Mouse (Mus musculus): Measurements from ENCODE around the gene Gm28539. TPM values are rescaled to one million over a fixed set of nuclear protein-coding genes. Genes with fewer than 3 reads are reported as not detected.

Gene Gm28539
- total RNA-seq (2012; rRNA removed) (1.3 and 2.9 TPM in 2 replicates), polyA plus RNA-seq (2012; ENCODE audit: insufficient read depth in 1 of 2, insufficient read length in 2 of 2, low read depth in 1 of 2, low replicate concordance in 2 of 2, missing spikeins in 1 of 2) (10 to 100 TPM in 1 of 2 experiments, not detected in 1; 13.9 TPM)

DNA sequence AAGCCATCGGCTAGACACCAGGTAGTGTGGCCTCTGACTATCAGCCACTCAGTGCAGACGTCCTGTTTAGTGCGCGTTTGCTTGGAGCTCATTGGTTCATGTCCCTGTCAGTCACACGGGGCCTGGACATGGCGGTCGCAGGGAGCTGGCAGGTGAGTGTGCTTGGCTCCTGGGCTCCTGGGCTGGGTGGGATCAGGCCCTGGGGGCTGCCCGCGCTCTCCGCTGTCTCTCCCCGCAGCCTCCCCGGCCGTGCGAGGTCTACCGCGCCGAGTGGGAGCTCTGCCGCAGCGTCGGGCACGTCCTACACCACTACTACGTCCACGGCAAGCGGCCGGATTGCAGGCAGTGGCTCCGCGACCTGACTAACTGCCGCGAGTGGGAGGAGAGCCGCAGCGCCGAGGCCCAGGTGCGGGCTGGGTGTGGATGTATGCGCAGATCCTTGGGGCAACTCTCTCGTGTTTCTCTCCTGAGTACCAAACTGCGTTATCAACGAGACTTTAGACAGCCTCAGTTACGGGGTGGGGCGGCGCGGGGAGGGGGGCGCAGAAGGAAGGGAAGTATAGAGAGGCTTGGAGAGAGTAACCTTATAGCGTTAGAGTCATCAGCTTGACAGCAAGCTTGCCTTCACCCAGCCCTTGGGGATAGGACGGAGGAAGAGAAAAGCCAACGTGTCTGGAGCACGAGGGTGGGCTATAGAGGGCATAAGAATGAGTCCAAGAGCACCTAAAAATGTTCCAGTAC lies at the start of gene Gm28539, which contains the start of gene 2510002D24Rik:
Gene Gm28539 (plus strand): TSS at position 117 of the 741 bp plus-strand sequence.
Gene 2510002D24Rik (plus strand): TSS at position 111 of the 741 bp plus-strand sequence.
- Histone ChIP-seq H3K4me3 (ENCODE audit: control insufficient read depth in 1 of 2, insufficient read depth in 1 of 2, low read depth in 2 of 2, low read length in 2 of 2) (peak within 1 kb of the TSS; percentile 90 to 92), H3K36me3 (ENCODE audit: control insufficient read depth in 1 of 2, insufficient read depth in 2 of 2, low read length in 2 of 2) (peaks cover 7 to 9% of the 10 kb centered on the region in 2 experiments), H3K79me2 (ENCODE audit: control insufficient read depth, insufficient read depth, low read length, poor library complexity) (peaks cover 6% of the 10 kb centered on the region), H3K27ac (ENCODE audit: control insufficient read depth, low read depth, low read length) (peak within 1 kb of the TSS; percentile 53), H3K9ac (ENCODE audit: control insufficient read depth, low read depth, low read length, poor library complexity, severe bottlenecking) (peak within 1 kb of the TSS; percentile 86), H3K4me1 (ENCODE audit: control insufficient read depth in 1 of 2, insufficient read depth in 2 of 2, low read length in 2 of 2) (peaks cover 4% of the 10 kb centered on the region in 2 experiments; a peak in 2 of 4 replicates), H3K9me3 (replicated peaks; ENCODE audit: insufficient read depth, low read length) (no peaks in the 10 kb centered on the region), H3K27me3 (ENCODE audit: control insufficient read depth in 1 of 2, insufficient read depth in 2 of 2, low read length in 2 of 2) (no peaks in the 10 kb centered on the region)
- peak; percentile 96 for DNase-seq (ENCODE audit: low read depth, low spot score)
- TF ChIP-seq TCF12 (IDR thresholded peaks at IDR 0.05; ENCODE audit: low read depth, low read length) (0 out of 2 replicates have a peak, but pooled peaks have one; percentile 20), MAX (IDR thresholded peaks at IDR 0.05; ENCODE audit: low read length) (0 out of 2 replicates have a peak, but pooled peaks have one; percentile 23), CHD2 (IDR thresholded peaks at IDR 0.05; ENCODE audit: low read length) (peak; percentile 26), ZMIZ1 (IDR thresholded peaks at IDR 0.05; ENCODE audit: low read depth, low read length) (0 out of 2 replicates have a peak, but pooled peaks have one; percentile 51), HCFC1 (IDR thresholded peaks at IDR 0.05; ENCODE audit: low read depth, low read length) (peak; percentile 75), POLR2A (IDR thresholded peaks at IDR 0.05; ENCODE audit: control insufficient read depth in 1 of 2, insufficient read depth in 1 of 2, low read depth in 1 of 2, low read length in 2 of 2, poor library complexity in 1 of 2) (peak; percentile 81 to 90), POLR2AphosphoS2 (IDR thresholded peaks at IDR 0.05; ENCODE audit: low read length) (peak; percentile 81; the same call in 1 of the 2 replicates), E2F4 (IDR thresholded peaks at IDR 0.05; ENCODE audit: borderline replicate concordance, low read depth, low read length) (no peak), TBP (IDR thresholded peaks at IDR 0.05; ENCODE audit: low read depth, low read length) (peak; percentile 26; the same call in 1 of the 2 replicates), GABPA (IDR thresholded peaks at IDR 0.05; ENCODE audit: low read depth, low read length) (no peak), NELFE (IDR thresholded peaks at IDR 0.05; ENCODE audit: low read depth, low read length) (peak; percentile 84), MAZ (IDR thresholded peaks at IDR 0.05; ENCODE audit: low read depth, low read length) (peak; percentile 78), MXI1 (IDR thresholded peaks at IDR 0.05; ENCODE audit: low read depth, low read length) (no peak; the same call in 1 of the 2 replicates)

GRCm38 (mm10) chr16:18786652-18787051 lies 49.7 kb upstream of the Gm28539 start:
- Histone ChIP-seq H3K4me1 (ENCODE audit: control insufficient read depth in 1 of 2, insufficient read depth in 2 of 2, low read length in 2 of 2) (peaks cover 0 to 9% of the 10 kb centered on the region in 2 experiments; a peak in 2 of 4 replicates), H3K4me3 (ENCODE audit: control insufficient read depth in 1 of 2, insufficient read depth in 1 of 2, low read depth in 2 of 2, low read length in 2 of 2) (no peak overlapping the region), H3K27ac (ENCODE audit: control insufficient read depth, low read depth, low read length) (no peak overlapping the region), H3K27me3 (ENCODE audit: control insufficient read depth in 1 of 2, insufficient read depth in 2 of 2, low read length in 2 of 2) (no peaks in the 10 kb centered on the region), H3K9ac (ENCODE audit: control insufficient read depth, low read depth, low read length, poor library complexity, severe bottlenecking) (no peak overlapping the region), H3K9me3 (replicated peaks; ENCODE audit: insufficient read depth, low read length) (no peaks in the 10 kb centered on the region), H3K79me2 (ENCODE audit: control insufficient read depth, insufficient read depth, low read length, poor library complexity) (no peaks in the 10 kb centered on the region), H3K36me3 (ENCODE audit: control insufficient read depth in 1 of 2, insufficient read depth in 2 of 2, low read length in 2 of 2) (peaks cover 5 to 10% of the 10 kb centered on the region in 2 experiments)
- no peak for DNase-seq (ENCODE audit: low read depth, low spot score)
- no peak for TF ChIP-seq POLR2AphosphoS2 (IDR thresholded peaks at IDR 0.05; ENCODE audit: low read length)
- TF ChIP-seq CTCF (IDR thresholded peaks at IDR 0.05 in 2 of 3, conservative IDR thresholded peaks at IDR 0.05 in 1 of 3; ENCODE audit: control insufficient read depth in 1 of 3, insufficient read depth in 1 of 3, low read depth in 2 of 3, low read length in 3 of 3, poor library complexity in 1 of 3, severe bottlenecking in 1 of 3): no peak
- no peak for TF ChIP-seq CHD2 (IDR thresholded peaks at IDR 0.05; ENCODE audit: low read length)
- TF ChIP-seq UBTF (IDR thresholded peaks at IDR 0.05; ENCODE audit: borderline replicate concordance, insufficient read depth, low read depth, low read length): no peak
- no peak for TF ChIP-seq RCOR1 (IDR thresholded peaks at IDR 0.05; ENCODE audit: low read depth, low read length)
- no peak for TF ChIP-seq MEF2A (IDR thresholded peaks at IDR 0.05; ENCODE audit: extremely low read depth, insufficient replicate concordance, low read depth, low read length, poor library complexity, severe bottlenecking)
- no peak for TF ChIP-seq GABPA (IDR thresholded peaks at IDR 0.05; ENCODE audit: low read depth, low read length)
- TF ChIP-seq SMC3 (IDR thresholded peaks at IDR 0.05; ENCODE audit: low read depth, low read length): no peak
- TF ChIP-seq USF1 (IDR thresholded peaks at IDR 0.05; ENCODE audit: low read depth, low read length): no peak
- TF ChIP-seq CHD1 (IDR thresholded peaks at IDR 0.05; ENCODE audit: low read depth, low read length): no peak
- TF ChIP-seq MYC (IDR thresholded peaks at IDR 0.05; ENCODE audit: low read depth, low read length): no peak
- TF ChIP-seq ZNF384 (IDR thresholded peaks at IDR 0.05; ENCODE audit: low read depth, low read length): no peak
- TF ChIP-seq ZKSCAN1 (IDR thresholded peaks at IDR 0.05; ENCODE audit: low read depth, low read length): no peak
- TF ChIP-seq MAX (IDR thresholded peaks at IDR 0.05; ENCODE audit: low read length): no peak
- no peak for TF ChIP-seq ELF1 (IDR thresholded peaks at IDR 0.05; ENCODE audit: low read depth, low read length)
- TF ChIP-seq E2F4 (IDR thresholded peaks at IDR 0.05; ENCODE audit: borderline replicate concordance, low read depth, low read length): no peak
